Mouse (Mus musculus): Measurements from ENCODE around the gene Sfxn5. TPM values are rescaled to one million over a fixed set of nuclear protein-coding genes. Genes with fewer than 3 reads are reported as not detected.

Gene Sfxn5
- polyA plus RNA-seq, 1 experiment, result 156 TPM

DNA sequence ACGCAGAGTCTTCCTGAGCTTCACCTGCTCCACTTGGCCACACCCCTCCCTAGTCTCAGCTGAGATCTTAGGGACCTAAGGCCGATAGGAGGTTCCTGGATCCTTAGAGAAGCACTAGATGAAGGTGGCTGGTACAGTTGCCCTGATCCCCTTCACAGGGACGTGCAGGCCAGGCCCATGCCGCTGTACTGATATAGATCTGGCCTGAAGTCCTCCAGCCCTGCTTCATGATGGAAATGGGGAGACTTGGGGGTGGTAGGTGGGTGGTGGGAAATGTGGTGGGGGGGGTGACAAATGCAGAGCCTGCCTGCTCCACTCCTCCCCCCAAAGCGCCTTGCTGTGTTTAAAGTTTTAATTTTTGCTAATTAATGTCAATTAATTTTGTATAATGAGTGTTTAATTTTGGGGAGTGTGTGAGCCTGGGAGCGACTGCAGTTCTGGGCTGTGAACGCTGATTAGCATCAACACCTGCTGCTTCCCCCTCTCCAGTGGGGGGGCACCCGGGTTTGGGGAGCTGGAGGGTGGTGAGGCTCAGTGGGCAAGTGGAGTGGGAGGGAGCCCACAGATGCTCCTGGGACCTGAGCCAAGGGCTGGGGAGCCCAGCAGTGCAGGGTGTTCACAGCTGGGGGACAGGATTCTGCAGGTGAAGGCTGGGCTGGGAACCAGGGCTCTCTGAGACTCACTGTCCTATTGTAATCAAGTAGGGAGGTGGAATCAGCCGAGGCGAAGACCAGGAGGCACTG is 95.5 kb downstream of the Sfxn5 start:
- no peak for DNase-seq (ENCODE audit: extremely low spot score in 1 of 2, low spot score in 1 of 2)

DNA sequence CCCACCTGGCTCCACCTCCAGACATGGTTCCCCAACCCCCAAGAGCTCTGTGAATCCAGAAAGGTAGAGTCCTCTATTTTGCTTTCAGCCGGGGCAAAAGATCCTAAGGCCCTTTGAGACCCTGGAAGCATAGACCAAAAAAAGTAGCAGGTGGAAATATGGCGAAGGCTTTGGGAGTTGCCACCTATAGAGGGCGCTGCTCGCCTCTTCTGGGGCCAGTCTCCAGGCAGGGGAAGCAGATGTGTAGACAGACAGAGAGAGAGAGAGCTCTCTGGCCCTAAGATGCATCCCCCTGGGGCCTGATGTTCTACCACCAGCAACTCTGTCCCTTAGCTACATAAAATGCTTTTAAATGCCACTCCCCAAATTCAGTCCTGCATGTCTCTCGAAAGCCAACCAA is 96.2 kb downstream of the Sfxn5 start:
- peak in 1 of 2 experiments; percentile 67 for DNase-seq (ENCODE audit: extremely low spot score in 1 of 2, low spot score in 1 of 2)

DNA sequence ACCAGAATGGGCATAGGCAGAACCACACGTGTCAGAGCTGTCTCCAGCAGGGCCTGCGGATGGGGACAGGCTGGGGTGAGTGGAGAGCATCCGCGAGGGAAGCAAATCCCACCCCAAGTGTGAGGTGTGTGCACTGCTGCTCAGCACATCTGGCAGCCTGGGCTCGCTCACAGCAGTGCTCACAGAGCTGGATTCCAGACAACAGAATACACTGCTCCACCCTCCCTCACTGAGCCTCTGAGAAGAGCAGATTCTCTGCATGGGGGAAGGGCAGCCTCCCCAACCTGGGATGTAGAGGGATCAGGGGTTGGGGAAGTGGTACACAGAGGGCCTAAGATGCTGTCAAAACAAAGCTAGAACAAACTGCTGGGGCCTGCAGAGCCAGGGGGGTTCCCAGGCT is 98.4 kb downstream of the Sfxn5 start:
- no peak for DNase-seq (ENCODE audit: extremely low spot score in 1 of 2, low spot score in 1 of 2)

DNA sequence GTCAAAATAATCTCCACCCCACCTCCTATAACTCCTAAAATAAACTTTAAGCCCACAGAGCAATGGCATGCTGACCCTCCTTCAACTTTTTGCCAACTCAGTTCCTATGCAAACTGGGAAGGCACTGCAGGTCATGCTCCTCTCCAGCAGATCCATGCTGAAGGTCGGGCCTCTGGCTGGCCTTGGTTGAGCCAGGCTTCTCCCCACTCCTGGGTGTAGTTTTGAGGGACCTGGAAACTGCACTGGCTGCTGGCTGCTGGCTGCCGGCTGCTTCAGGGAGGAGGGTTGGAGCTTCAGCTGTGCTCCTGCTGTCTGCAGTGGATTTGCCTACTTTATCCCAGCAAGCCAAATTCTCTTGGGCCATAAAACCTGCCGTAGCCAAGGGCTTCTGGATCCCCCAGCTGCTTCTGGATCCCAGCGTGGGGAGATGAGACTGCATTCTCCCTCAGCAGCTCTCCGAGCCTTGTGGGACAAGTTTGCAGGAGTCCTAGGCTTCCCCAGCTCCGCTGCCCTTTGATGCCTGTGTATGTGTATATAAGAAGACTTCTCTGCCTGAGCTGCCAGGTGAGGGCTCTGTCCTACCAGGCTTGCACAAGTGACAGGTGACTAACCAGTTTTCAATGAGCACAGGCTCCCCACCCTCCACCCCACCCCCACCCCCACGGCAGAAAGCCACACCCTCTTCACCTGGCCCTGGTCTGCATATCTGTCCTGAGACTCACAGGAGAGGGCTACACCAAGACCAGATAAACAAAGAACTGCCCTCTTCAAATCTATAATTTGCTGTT is 100.2 kb downstream of the Sfxn5 start:
- DNase-seq (ENCODE audit: extremely low spot score in 1 of 2, low spot score in 1 of 2), result no peak

DNA sequence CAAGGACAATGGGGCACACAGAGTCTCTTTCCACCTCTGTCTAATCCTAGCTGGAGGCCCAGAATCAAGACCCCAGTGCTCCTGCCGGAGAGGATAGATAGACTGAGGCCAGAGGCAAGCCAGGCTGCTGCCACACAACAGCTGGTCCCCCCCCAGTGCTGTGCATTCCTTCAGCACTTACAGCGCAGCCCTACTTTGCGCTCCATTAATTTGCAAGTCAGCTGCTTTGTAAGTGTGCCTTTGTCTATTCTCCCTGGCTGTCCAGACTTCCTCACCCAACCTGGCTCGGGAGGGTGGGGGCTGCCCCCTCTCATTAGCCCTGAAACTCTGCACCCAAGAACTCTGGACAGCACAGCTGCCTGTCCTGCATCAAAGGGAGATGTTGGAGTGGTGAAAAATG is 101.2 kb downstream of the Sfxn5 start:
- DNase-seq (ENCODE audit: extremely low spot score in 1 of 2, low spot score in 1 of 2), result no peak

DNA sequence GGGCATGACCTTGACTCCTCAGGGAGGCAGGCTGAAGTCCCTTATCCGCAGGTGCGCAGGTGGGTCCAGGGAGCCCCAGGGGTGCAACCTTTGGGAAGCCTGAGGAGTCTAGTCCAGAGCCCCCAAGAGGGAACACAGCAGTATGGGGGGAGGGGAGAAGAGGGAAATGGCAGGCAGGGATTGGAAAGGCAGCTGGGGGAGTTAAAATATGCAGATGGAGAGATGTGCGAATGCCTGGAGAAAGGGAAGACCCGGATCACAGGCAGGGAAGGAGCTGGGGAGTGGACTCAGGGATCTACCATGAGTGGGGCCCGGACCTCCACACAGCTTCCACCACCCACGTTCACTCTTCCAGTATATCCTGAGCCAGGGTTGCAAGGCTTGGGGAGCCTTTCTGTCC is 101.8 kb downstream of the Sfxn5 start:
- peak in 1 of 2 experiments; percentile 55 for DNase-seq (ENCODE audit: extremely low spot score in 1 of 2, low spot score in 1 of 2)

DNA sequence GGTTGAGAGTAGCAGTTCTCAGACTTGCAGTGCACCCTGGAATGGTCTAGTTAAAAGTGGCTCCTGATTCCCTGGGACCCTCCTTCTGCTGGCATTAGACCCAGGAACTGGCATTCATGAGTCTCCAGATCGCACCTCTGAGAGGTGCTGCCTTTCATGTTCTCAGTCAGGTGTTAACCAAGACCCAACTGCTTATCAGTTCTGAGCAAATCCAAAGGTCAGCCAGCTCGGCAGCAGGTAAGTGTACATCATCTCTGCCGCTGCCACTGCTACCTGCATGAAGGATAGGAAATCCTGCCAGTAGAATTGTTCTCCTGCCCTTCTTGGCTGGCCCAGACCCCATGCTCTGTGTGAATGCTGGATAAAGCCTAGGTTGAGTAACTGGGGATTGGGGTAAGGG is 102.5 kb downstream of the Sfxn5 start:
- DNase-seq (ENCODE audit: extremely low spot score in 1 of 2, low spot score in 1 of 2), result no peak

DNA sequence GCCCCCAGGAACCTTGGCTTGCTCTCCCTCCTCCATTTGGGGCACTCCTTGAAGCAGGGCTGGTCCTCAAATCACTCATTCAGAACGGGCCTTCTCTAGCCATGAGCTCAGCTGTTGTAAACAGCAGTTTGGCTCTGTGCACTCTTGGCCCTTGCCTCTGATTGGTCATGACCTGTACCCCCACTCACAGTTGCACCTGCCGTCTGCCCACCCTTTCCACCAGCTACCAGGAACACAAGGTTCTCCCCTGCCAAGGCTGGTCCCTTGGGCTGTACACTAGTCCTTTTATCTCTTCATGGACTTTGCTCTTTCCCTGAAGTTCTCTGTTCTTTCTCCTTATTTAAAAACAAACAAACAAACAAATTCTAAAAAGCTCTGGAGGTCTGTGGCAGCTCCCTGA is 105.7 kb downstream of the Sfxn5 start:
- no peak for DNase-seq (ENCODE audit: extremely low spot score in 1 of 2, low spot score in 1 of 2)

DNA sequence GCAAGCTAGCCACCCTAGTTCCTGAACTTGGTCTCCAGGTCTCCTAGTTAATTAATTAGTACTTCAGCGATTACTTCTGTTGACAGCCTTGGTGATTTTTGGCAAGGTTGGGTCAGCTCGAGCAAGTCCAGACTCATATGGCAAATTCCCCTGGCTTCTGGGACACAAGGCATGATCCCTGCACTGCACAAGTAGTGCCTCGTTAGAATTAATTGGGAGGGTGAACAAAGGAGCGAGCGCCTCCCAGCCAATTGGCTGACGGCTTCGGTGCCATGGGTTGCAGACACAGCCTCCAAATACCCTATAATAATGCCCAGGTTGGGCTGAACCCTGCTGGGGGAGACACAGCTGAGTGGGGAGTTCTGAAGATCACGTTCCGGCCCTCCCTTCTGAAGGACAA is 106.7 kb downstream of the Sfxn5 start:
- DNase-seq (ENCODE audit: extremely low spot score in 1 of 2, low spot score in 1 of 2), result no peak

DNA sequence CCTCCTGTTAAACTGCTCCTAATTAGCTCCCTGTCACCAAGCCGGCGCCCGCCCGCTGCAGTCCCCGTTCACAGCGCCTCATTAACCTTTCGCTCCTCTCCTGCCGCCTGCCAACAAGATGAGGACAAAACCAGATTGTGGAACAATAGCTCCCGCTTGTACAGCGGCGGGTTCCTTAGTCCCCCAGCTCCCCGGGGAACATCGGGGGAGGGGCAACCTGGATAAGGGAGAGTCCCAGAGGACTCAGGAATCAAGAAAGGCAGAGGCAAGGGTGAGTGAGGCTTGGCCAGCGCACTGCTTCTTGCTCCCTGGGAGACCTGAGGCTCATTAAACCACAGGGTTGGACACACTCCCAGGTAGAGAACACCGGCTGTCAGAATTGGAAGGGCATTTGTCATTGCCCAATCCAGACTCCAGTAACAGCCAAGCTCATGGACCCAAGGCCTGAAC is 108.8 kb downstream of the Sfxn5 start:
- no peak for DNase-seq (ENCODE audit: extremely low spot score in 1 of 2, low spot score in 1 of 2)

DNA sequence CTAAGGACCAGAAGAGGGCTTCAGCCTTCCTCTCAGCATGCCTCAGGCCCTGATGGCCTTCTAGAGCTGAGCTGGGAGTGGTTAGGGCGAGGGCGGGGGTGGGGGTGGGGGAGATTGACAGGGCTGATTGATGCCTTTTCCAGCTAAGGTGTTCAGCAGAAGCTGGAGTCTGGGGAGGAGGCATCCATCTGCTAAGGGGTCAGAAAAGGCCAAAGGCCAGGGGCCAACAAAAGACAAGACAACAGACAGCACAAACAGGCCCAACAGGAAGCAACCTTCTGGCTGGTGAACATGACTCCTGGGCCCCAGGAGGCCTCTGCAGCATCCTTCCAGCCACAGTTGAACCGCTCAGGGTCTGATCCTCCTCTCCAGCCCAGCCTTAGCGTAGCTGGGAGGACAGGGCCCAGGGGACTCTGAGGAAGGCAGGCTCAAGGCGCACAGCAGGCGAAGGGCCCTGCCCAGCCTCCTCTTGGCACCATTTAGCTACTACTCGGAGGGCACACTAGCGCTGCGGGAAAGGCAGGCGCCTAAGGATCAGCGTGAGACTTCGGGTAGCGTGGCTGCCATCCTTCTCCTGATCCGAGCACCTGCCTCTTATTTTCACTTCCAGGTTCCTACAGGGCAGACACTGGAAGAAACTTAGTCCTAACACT is 109.6 kb downstream of the Sfxn5 start:
- DNase-seq (ENCODE audit: extremely low spot score in 1 of 2, low spot score in 1 of 2), result no peak

DNA sequence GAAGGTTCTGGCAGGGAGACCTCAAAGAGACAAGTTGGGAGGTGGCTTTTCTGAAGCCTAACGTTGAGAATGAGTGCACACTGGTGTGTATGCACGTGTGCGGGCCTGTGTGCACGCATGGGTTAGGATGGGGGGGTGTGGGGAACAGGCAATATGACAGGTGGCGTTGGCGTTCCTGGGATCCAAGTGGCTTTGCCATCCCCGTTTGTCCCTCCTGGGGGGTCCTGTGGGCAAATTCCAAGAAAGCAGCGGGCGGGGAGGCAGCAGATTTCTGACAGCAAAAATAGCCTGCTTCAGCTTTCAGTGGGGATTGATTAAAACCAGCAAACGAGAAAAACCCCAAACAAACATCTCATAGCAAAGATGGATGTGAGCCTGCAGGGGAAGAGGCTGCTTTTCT is 110.7 kb downstream of the Sfxn5 start:
- no peak for DNase-seq (ENCODE audit: extremely low spot score in 1 of 2, low spot score in 1 of 2)

DNA sequence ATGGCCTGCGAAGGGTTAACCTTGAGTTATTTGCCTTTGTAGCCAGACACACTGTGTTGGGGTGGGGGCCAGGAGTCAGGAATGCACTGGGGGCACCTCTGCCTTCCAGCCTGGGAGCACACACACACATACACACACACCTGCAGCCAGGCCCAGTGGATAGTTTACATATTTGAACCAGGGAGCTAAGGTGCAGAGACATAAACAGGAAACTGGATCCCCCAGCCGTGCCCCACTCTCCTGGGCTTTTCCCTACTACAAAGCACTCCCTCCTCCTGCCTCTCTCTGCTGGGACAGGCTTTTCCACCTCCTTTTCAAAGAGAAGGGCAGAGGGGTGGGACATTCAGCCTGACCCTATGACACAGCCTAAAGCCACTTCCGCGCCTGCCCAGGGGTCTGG is 112.3 kb downstream of the Sfxn5 start:
- DNase-seq (ENCODE audit: extremely low spot score in 1 of 2, low spot score in 1 of 2), result no peak

DNA sequence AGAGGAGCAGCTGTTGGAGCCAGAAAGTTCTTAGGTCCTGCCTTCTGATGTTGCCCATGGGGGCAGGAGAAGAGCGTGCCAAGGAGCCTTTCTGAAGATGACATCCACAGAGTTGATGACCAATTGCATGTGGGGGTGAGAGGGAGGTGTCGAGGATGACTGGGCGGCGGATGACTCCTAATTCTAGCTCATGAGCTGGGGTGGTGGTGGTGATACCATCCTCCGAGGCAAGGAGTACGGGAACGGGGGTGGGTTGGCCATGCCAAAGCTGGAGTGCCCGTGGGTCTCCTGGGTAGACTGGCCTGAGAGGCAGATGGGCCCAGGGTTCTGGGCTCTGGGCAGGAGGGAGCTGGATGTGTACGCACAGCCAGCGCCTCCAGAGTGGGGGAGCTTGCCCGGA is 113.5 kb downstream of the Sfxn5 start:
- peak; percentile 52 to 64 for DNase-seq (ENCODE audit: extremely low spot score in 1 of 2, low spot score in 1 of 2)

DNA sequence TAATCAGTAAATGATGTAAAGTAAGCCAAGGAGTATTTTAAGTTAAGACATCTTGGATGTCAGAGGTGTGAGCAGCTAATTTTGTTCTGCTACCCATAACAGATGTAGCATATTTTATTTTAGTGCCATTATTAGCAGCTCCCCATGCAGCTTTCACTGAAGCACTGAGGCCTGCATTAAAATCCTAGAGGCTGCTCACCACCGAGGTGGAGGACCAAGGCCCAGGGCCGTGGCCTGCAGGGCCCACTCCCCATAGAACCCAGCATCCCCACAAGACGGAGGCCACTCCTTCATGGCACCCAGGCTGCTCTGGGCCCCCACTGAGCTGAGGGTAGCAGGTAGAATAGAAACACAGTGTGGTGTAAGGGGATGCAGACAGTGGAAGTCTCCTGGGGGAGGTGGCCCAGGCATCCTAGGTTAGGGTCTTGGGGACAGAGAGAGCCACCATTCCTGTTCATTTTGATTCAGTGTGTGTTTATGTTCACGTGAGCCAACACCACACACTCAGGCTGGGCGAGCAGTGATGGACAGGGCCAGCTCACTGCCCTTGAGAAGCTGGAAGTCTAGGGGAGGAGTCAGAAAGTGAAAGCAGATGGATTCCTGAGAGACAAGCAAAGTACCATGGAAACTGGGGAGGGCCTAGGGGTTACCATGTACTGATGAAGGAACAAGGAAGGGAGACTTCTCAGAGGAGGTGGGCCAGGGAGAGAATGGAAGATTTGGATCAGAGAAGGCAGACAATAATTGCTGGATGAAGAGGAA is 114.4 kb downstream of the Sfxn5 start:
- DNase-seq (ENCODE audit: extremely low spot score in 1 of 2, low spot score in 1 of 2), result peak; percentile 56

DNA sequence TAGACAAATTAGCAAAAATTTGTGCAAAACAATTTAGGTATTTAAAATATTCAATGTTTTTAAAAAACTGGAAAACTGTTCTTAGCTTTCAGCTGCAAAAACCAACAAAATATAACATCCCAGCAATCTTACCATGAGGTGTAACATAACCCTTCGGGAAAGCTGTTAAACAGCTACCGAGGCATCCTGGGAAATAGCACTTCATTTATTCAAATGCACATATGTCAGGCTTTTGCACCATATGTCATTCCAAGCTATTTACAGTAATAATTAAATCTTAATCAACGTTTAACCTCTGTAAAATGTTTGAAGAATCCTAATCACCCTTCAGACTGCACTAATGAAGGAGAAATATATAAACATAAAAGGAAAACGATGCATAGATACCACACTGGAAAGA is 115.0 kb downstream of the Sfxn5 start:
- peak; percentile 29 to 76 for DNase-seq (ENCODE audit: extremely low spot score in 1 of 2, low spot score in 1 of 2)

DNA sequence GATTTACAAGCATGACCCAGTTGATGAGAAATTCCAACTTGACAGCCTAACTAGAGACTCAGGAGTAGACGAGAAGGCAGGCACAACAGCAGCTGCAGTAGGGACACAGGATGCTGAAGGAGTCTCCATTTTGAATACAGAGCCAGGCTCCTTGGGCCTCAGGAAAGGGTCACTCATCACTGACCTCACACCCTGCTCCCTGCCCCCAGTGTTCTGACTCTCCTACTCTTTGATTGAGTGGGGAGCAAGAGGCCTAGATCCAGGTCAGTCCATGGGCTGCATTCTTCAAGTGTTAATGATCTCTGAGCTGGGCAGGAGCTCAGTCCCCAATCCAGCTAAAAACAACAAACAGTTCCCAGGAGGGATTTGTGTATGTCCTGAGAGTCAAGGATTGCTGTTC is 122.5 kb downstream of the Sfxn5 start:
- no peak for DNase-seq (ENCODE audit: extremely low spot score in 1 of 2, low spot score in 1 of 2)

DNA sequence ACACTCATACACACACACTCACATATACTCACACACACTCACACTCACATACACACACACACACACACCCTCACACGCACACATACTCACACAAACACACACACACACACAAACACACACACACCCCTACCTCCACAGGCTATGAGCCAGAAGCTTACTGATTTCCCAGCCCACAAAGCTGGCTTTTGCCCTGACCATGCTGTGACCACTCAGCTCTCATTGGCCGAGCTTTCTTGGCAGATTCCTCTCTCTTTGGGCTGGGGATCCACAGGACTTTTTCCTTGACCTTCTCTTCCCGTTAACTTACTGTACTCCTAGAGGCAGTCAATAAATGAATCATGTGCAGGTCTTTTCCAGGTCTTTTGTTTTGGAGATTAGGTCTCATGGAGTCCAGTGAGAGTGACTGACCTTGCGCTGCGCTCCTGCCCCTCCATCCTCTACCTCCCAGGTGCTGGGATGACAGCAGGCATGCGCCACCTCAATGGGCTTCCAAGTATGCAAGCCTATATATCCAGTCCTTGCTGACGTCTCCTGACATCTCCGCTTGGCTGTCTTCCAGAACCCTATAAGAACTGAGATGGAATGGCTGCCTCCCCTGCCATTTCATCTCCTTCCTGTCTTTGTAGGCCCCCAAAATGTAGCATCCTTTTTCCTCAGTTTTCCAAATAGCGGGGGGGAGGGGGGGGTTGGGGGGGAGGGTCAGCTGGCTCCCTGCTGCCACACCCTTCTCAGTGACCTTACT is 123.8 kb downstream of the Sfxn5 start:
- no peak for DNase-seq (ENCODE audit: extremely low spot score in 1 of 2, low spot score in 1 of 2)

DNA sequence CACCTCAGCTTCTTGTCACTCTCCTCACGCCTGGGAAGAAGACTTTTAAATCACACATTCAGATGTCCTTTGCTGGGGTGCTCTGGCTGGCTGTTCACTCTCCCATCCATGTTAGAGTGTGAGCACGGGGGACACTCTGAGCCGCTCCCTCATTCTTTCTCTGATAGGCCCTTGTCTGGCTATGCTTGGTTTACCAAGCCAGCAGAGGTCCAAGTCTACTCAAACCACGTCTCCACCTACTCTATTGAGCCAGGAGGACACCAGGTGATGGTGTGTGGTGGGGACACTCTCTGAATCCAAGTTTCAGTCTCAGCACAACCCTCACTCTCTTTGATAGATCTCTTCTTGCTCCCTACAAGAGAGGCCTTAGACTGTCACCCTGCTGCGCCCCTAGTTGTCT is 125.9 kb downstream of the Sfxn5 start:
- DNase-seq (ENCODE audit: extremely low spot score in 1 of 2, low spot score in 1 of 2), result no peak

DNA sequence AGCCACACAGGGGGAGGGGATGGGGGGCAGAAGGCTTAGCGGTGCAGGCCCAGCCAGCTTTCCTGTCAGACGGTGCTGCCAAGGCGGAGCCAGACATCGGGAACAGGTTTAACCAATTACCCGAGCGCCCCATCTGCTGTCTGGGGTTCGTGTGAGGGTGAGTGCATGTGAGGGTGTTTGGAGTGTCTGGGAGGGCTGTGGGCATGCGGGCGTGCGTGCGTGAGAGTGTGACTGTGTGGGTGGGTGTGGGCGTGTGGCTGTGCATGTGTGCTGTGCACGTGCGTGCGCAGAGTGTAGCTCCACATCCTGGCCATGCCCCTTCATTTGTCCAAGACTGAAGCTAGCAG is 126.3 kb downstream of the Sfxn5 start:
- DNase-seq (ENCODE audit: extremely low spot score in 1 of 2, low spot score in 1 of 2), result peak in 1 of 2 experiments; percentile 48

All from frontal cortex, adult 2 months (tissue).